Mouse (Mus musculus) brain, embryonic 14.5 days (tissue): ENCODE measurements around the gene Pnmal1.

ENCODE experiments used
- CTCF ChIP-seq: fragments of 200-500 bp; IDR thresholded peaks from 2 replicates; pipeline ENCODE4 v1.5.1; 2012; ENCODE audit warnings: inconsistent platforms, mild to moderate bottlenecking, moderate library complexity, borderline replicate concordance; ENCODE audit not compliant: insufficient read depth, insufficient read length; ENCODE audit errors: extremely low read depth
- POLR2A ChIP-seq: fragments of 200-500 bp; IDR thresholded peaks from 2 replicates; pipeline ENCODE4 v1.6.1; 2012; ENCODE audit warnings: mild to moderate bottlenecking, inconsistent platforms, borderline replicate concordance; ENCODE audit not compliant: poor library complexity, insufficient read depth, insufficient read length, severe bottlenecking; ENCODE audit errors: extremely low read depth

DNA sequence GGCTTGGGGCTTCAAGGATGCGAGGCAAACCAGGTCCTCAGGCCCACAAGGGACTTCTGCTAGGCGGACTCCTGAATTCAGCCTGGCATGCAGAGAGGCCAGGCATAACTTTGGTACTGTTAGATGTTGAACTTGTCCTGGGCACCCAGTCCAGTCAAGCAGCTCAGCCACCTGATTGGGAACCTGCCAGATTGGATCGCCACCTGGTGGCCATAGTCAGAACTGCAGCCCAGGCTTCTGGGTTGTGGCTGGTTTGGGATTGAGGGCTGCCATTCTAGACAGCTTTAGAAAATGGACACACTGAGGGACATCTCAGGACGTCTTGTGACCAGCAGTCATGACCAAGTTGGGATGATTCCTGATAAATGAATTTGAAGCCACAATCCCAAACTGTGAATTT is 40.2 kb downstream of the Pnmal1 start:
- TF ChIP-seq CTCF (peak; percentile 99), POLR2A (no peak)
